Mouse (Mus musculus): ENCODE measurements around the gene Zmiz2. TPM values are rescaled to one million over a fixed set of nuclear protein-coding genes. Genes with fewer than 3 reads are reported as not detected.

Zmiz2 gene
- total and polyA plus RNA-seq, 3 experiments: 10.6 to 238 (median 46.3) TPM

DNA sequence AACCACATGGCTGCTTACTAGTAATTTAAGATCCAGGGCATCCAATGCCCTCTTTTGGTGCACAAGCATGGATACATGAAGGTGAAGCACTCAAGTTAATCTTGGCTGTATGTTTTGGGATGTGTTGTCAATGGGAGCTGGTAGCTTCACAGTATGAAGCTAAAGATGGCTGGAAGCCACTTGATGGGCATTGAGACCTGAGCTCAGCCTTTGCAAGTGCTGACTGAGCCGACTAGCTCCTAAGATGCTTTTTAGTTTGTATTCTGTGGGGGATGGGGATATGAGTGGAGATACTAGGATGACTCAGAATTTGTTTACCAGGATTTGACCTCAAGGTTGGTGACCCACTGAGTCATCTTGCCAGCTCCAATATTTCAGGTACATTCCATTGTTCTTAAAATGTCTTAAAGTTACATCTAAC lies 31.4 kb downstream of the Zmiz2 start:
- H3K79me2 ChIP-seq (replicated peaks; ENCODE audit: control insufficient read depth, extremely low read depth, insufficient read depth, poor library complexity, severe bottlenecking): peaks cover 34% of the 10 kb centered on the region
- peaks cover 0 to 25% of the 10 kb centered on the region in 2 experiments; a peak in 3 of 4 replicates for H3K4me1 ChIP-seq (ENCODE audit: control insufficient read depth in 1 of 2, insufficient read depth in 2 of 2)
- no peak overlapping the region for H3K4me3 ChIP-seq (replicated peaks in 1 of 3; ENCODE audit: low read depth in 2 of 3, low read length in 2 of 3, poor library complexity in 1 of 3)
- DNase-seq (ENCODE audit: extremely low read depth): peak; percentile 52
- H3K9ac ChIP-seq (ENCODE audit: insufficient read depth, low read depth): no peak overlapping the region
- peaks cover 37 to 52% of the 10 kb centered on the region in 2 experiments for H3K36me3 ChIP-seq (replicated peaks in 1 of 2; ENCODE audit: control insufficient read depth in 1 of 2, insufficient read depth in 1 of 2, low read length in 1 of 2)
- no peaks in the 10 kb centered on the region for H3K27me3 ChIP-seq (replicated peaks)
- H3K4me2 ChIP-seq (ENCODE audit: insufficient read depth, low read depth, poor library complexity, severe bottlenecking): no peak overlapping the region
- H3K27ac ChIP-seq (ENCODE audit: insufficient read depth, low read depth): no peak overlapping the region
- dilution Hi-C loops (cut with MboI; ENCODE audit: extremely low pct_ligation_motif_present, extremely low pct_unique_long_range_greater_than_20kb, low sequenced_read_pairs) (no loop called here), in situ Hi-C loops (cut with MboI; ENCODE audit: low pct_ligation_motif_present, low pct_unique_long_range_greater_than_20kb, low sequenced_read_pairs) (no loop called here)
- H3K9me3 ChIP-seq (replicated peaks; ENCODE audit: low read length): no peaks in the 10 kb centered on the region
- TF ChIP-seq BHLHE40 (IDR thresholded peaks at IDR 0.05; ENCODE audit: low read depth, low read length) (peak; percentile 31; the same call in 1 of the 2 replicates), KAT2A (IDR thresholded peaks at IDR 0.05; ENCODE audit: insufficient replicate concordance, low read length) (no peak), JUND (conservative IDR thresholded peaks at IDR 0.05; ENCODE audit: low read depth, low read length) (no peak; the same call in 1 of the 2 replicates), MAX (IDR thresholded peaks at IDR 0.05; ENCODE audit: low read length) (no peak), USF2 (conservative IDR thresholded peaks at IDR 0.05; ENCODE audit: low read depth, low read length) (0 out of 2 replicates have a peak, but pooled peaks have one; percentile 19), MYC (IDR thresholded peaks at IDR 0.05; ENCODE audit: low read depth, low read length) (0 out of 2 replicates have a peak, but pooled peaks have one; percentile 52), POLR2AphosphoS2 (IDR thresholded peaks at IDR 0.05; ENCODE audit: low read depth, low read length) (peak; percentile 95; the same call in 1 of the 2 replicates), MAZ (IDR thresholded peaks at IDR 0.05; ENCODE audit: low read depth, low read length) (no peak), CHD2 (IDR thresholded peaks at IDR 0.05; ENCODE audit: low read length) (peak; percentile 53; the same call in 1 of the 2 replicates), JUN (IDR thresholded peaks at IDR 0.05; ENCODE audit: insufficient read depth, low read depth, low read length) (no peak), RCOR1 (conservative IDR thresholded peaks at IDR 0.05; ENCODE audit: low read depth, low read length) (peak; percentile 31; the same call in 1 of the 2 replicates), TCF12 (IDR thresholded peaks at IDR 0.05; ENCODE audit: low read depth, low read length) (0 out of 2 replicates have a peak, but pooled peaks have one; percentile 20), TBP (conservative IDR thresholded peaks at IDR 0.05; ENCODE audit: low read depth, low read length) (no peak), SIN3A (IDR thresholded peaks at IDR 0.05; ENCODE audit: low read length) (peak; percentile 55; the same call in 1 of the 2 replicates), UBTF (IDR thresholded peaks at IDR 0.05; ENCODE audit: low read depth, low read length) (no peak), CHD1 (IDR thresholded peaks at IDR 0.05; ENCODE audit: low read depth, low read length) (no peak), NELFE (IDR thresholded peaks at IDR 0.05; ENCODE audit: low read depth, low read length) (peak; percentile 61; the same call in 1 of the 2 replicates), HCFC1 (IDR thresholded peaks at IDR 0.05; ENCODE audit: low read depth, low read length) (no peak), ETS1 (conservative IDR thresholded peaks at IDR 0.05; ENCODE audit: low read depth, low read length) (no peak; the same call in 1 of the 2 replicates), IRF4 (IDR thresholded peaks at IDR 0.05; ENCODE audit: low read depth, low read length) (no peak), USF1 (IDR thresholded peaks at IDR 0.05; ENCODE audit: low read depth, low read length) (no peak), ELF1 (IDR thresholded peaks at IDR 0.05; ENCODE audit: low read depth, low read length) (no peak), SMC3 (IDR thresholded peaks at IDR 0.05; ENCODE audit: low read depth, low read length) (no peak; the same call in 1 of the 2 replicates), MAFK (IDR thresholded peaks at IDR 0.05; ENCODE audit: insufficient replicate concordance, low read length) (peak; percentile 53; the same call in 1 of the 2 replicates), EP300 (IDR thresholded peaks at IDR 0.05; ENCODE audit: low read length) (0 out of 2 replicates have a peak, but pooled peaks have one; percentile 34)
